Mouse (Mus musculus) midbrain, embryonic 14.5 days (tissue): ENCODE measurements at regions not wholly inside any gene's neighbourhood (a gene's known extent, or its start where the extent isn't known, plus 50 kb on each side); places are given as distances from the start of the nearest gene placed in this dataset.
A peak's percentile ranks its signal among the peaks of the same experiment; 100 is the strongest.

Experiments
- ATAC-seq: fragments of 200-750 bp; cut with Nextera tagmentation; 2 replicates; pipeline ENCODE4 v1.8.0; 2017; ENCODE audit warnings: moderate number of reproducible peaks, moderate library complexity; ENCODE audit not compliant: low FRiP score, low TSS enrichment
- DNase-seq: peaks from one replicate; pipeline ENCODE4 v3.0.0-alpha.2; 2015
- H3K27ac ChIP-seq: fragments of 300-500 bp; sonication (generic); replicated peaks from 2 replicates; pipeline ENCODE4 v1.5.1; 2014; ENCODE audit warnings: mild to moderate bottlenecking, low read depth, low read length, moderate library complexity
- H3K27me3 ChIP-seq: fragments of 300-500 bp; sonication (generic); 2 replicates; pipeline ENCODE4 v1.6.1; 2014; ENCODE audit warnings: low read length, control low read depth, mixed read lengths; ENCODE audit not compliant: control insufficient read depth, insufficient read depth
- H3K36me3 ChIP-seq: fragments of 300-500 bp; sonication (generic); 2 replicates; pipeline ENCODE4 v1.6.1; 2014; ENCODE audit warnings: low read length, control low read depth; ENCODE audit not compliant: control insufficient read depth, insufficient read depth
- H3K4me1 ChIP-seq: fragments of 300-500 bp; sonication (generic); 2 replicates; pipeline ENCODE4 v1.6.1; 2014; ENCODE audit warnings: mild to moderate bottlenecking, antibody characterized with exemption, low read length, control low read depth; ENCODE audit not compliant: control insufficient read depth, insufficient read depth
- H3K4me2 ChIP-seq: fragments of 300-500 bp; sonication (generic); 2 replicates; pipeline ENCODE4 v1.6.1; 2014; ENCODE audit warnings: mild to moderate bottlenecking, low read length, moderate library complexity
- H3K4me3 ChIP-seq: fragments of 300-500 bp; sonication (generic); replicated peaks from 2 replicates; pipeline ENCODE4 v1.5.1; 2014; ENCODE audit warnings: low read depth, low read length
- H3K9ac ChIP-seq: fragments of 300-500 bp; sonication (generic); replicated peaks from 2 replicates; pipeline ENCODE4 v1.6.1; 2014; ENCODE audit warnings: mild to moderate bottlenecking, low read length, moderate library complexity
- H3K9me3 ChIP-seq: fragments of 300-500 bp; sonication (generic); 2 replicates; pipeline ENCODE4 v1.6.1; 2016; ENCODE audit warnings: low read length, control low read depth, mixed read lengths; ENCODE audit not compliant: control insufficient read depth
- WGBS: fragments of 180-500 bp; shearing (Covaris S2); extraction: QIAGEN DNeasy Blood & Tissue Kit; methylation state at CpG from one replicate; pipeline ENCODE4 v1.1.7; 2014; 5-methylcytosine and 5-hydroxymethylcytosine counted together

DNA sequence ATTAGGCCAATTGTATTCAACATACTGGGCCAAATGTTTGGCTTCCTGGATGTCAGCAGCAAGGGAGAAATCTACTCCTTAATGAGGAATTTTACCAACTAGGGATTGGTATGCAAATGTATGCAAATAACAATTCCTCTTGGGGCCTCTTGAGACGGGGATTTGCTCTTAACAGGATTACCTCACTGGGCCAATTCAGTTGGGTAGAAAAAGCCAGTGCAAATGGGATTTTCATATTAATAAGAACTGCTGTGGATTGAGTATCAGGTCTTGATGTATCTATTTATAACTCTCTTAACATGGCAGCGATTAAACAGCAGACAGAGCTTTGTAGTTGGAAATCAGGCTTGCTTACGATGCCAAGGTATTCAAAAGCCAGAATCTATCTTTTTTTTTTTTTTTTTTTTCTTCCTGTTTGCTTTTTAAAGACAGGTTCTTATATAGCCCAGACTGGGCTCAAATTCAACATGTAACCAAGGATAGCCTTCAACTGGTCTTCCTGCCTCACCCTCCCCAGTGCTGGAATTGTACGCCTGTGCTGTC lies 95.7 kb upstream of the Fam174b start:
- DNase-seq (peak; percentile 87), ATAC-seq (peak; percentile 62)
- no peak overlapping the region for H3K27ac ChIP-seq
- peaks cover 5% of the 10 kb centered on the region; the same call in 1 of the 2 replicates for H3K4me1 ChIP-seq
- WGBS: 9% methylated on average over 4 of the region's 4 CpGs
- H3K4me3 ChIP-seq: no peak overlapping the region
- no peak overlapping the region for H3K9ac ChIP-seq
- no peaks in the 10 kb centered on the region for H3K36me3 ChIP-seq
- no peaks in the 10 kb centered on the region for H3K9me3 ChIP-seq
- 0 out of 2 replicates have a peak overlapping the region, but pooled peaks have one; percentile 2 for H3K4me2 ChIP-seq
- peaks cover 15% of the 10 kb centered on the region for H3K27me3 ChIP-seq

DNA sequence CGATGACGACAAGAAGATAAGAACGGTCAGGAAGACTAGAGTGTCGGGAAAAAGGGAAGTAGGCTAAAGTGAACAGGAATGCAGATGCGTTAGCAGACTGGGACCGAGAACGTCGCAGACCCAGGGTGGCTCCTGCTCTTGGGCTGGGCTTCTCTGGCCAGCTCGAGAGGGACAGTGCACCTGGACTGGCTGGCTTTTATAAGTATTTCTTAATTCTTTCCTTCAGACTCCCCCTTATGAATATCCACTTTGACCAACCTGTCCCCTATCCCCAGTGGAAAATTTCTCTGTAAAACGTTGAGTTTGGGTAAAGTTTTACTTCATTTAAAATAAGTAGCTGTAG lies 96.1 kb upstream of the Fam174b start:
- no peaks in the 10 kb centered on the region for H3K36me3 ChIP-seq
- no peaks in the 10 kb centered on the region for H3K9me3 ChIP-seq
- no peak overlapping the region for H3K27ac ChIP-seq
- H3K4me2 ChIP-seq: no peak overlapping the region
- H3K4me3 ChIP-seq: no peak overlapping the region
- DNase-seq (no peak), ATAC-seq (no peak)
- no peak overlapping the region for H3K9ac ChIP-seq
- peaks cover 16% of the 10 kb centered on the region for H3K27me3 ChIP-seq
- H3K4me1 ChIP-seq: peaks cover 5% of the 10 kb centered on the region; the same call in 1 of the 2 replicates
- whole genome bisulfite sequencing: 43% methylated on average over 10 of the region's 10 CpGs

DNA sequence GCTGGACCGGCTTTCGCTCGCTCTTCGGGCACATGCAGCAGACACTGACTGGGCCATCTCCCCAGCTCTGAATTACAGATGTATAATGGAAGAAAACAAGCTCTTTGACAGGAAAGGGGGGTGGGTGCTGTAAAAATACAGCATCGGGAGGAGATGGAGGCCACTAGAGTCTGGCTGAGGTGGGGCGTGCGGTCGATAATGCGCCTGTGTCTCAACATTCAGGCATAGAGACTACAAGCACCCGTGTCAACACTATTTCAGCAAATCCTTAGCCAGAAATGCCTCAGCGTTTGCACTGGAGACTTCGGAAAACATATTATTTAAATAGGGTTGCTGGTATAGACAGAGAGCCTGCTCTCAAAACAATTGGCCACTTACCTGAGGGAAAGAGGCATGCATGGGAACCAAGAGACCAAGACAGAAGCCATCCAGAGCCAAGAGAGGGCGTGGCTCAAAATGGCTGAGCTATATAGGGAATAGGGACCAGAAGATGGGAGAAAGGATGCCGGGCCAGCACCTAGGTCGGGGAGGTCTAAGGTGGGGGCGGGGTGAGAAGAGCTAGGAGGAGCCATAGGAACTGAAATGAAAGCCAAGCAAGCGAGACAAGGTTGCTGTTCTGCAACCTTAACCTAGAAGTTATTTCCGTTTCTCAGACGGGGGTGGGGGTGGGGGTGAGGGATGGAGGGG lies 96.7 kb upstream of the Fam174b start:
- no peak for DNase-seq
- no peak overlapping the region for H3K4me3 ChIP-seq
- peaks cover 5% of the 10 kb centered on the region; the same call in 1 of the 2 replicates for H3K4me1 ChIP-seq
- peaks cover 16% of the 10 kb centered on the region for H3K27me3 ChIP-seq
- H3K27ac ChIP-seq: no peak overlapping the region
- 78% methylated on average over 19 of the region's 19 CpGs for WGBS
- H3K9ac ChIP-seq: no peak overlapping the region
- H3K4me2 ChIP-seq: no peak overlapping the region
- no peaks in the 10 kb centered on the region for H3K9me3 ChIP-seq
- no peaks in the 10 kb centered on the region for H3K36me3 ChIP-seq
- no peak for ATAC-seq

DNA sequence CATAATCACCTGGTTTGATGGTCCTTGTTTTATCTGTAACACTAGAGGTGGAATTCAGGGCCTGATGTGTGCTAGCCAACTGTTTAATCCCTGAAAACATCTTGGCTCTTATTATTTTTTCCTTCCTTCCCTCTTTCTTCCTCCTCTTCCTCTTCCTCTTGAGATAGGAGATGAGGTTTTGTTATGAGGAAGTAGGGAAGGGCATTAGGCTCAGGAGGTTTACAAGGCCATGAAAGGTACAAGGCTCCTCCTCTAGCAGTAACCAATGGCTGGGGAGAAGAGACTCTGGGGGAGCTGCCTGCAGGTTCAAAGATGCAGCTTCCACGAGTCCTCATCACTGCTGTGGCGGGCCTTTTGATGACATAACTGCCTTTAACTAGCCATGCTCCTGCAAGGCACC lies 98.6 kb upstream of the Chd2 start:
- H3K9me3 ChIP-seq: no peaks in the 10 kb centered on the region
- no peak for DNase-seq
- 69% methylated on average over 2 of the region's 2 CpGs for WGBS
- peaks cover 14% of the 10 kb centered on the region for H3K4me1 ChIP-seq
- ATAC-seq: no peak
- no peak overlapping the region for H3K4me2 ChIP-seq
- H3K36me3 ChIP-seq: no peaks in the 10 kb centered on the region
- H3K9ac ChIP-seq: no peak overlapping the region
- peaks cover 23% of the 10 kb centered on the region for H3K27me3 ChIP-seq
- H3K27ac ChIP-seq: no peak overlapping the region
- no peak overlapping the region for H3K4me3 ChIP-seq

DNA sequence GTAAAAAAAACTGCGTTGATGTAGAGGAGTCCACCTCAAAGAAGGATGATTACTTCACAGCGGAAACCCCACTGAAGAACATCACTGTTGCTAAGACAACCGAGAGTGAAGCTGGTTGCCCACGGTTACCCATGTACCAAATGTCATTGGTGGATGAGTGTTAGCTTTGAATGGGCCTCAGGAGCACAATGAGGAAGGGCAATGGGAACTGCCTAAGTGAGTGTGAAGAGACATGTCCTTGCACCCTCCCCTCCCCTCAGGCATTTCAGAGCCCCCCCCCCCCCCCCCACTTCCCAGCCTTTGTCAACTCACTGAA lies 96.1 kb upstream of the Chd2 start:
- H3K9me3 ChIP-seq: no peaks in the 10 kb centered on the region
- H3K27ac ChIP-seq: no peak overlapping the region
- DNase-seq (peak; percentile 82), ATAC-seq (peak; percentile 81; the same call in 1 of the 2 replicates)
- peaks cover 8% of the 10 kb centered on the region; the same call in 1 of the 2 replicates for H3K4me1 ChIP-seq
- no peak overlapping the region for H3K4me3 ChIP-seq
- no peak overlapping the region for H3K4me2 ChIP-seq
- WGBS: 2% methylated on average over 4 of the region's 4 CpGs
- no peaks in the 10 kb centered on the region for H3K36me3 ChIP-seq
- H3K27me3 ChIP-seq: peaks cover 23% of the 10 kb centered on the region
- no peak overlapping the region for H3K9ac ChIP-seq

DNA sequence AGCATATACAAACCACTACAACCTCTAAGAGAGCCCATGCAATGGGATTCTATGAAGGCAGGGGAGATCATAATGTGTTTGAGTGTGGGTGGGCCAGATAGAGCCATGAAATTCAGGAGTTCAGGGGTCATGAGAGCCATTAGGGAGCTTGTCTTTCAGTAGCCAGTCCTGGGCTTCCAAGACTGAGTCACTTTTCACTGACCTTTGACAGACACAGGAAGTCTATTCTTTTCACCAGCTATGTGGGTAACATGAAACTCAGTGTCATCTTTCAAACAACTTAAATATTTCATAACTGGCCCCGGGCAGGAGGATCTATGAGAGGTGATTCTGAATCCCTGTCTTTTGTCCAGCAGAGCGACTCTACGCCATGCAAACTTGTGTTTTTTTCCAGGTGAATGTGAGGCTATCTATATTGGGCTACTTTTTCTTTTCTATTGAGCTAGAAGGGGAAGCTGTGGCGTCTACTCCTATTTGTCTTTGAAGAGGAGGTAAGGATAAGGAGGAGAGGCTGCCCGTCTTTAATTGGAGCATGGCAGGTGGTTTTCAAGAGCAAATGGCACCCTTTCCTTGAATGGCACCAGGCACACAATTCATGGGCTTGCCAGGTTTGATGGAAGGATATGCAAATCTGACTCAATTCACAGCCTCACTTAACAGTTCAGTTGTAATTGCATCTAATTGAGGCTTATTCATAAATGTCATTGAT lies 95.6 kb upstream of the Chd2 start:
- H3K4me2 ChIP-seq: no peak overlapping the region
- DNase-seq (no peak), ATAC-seq (peak; percentile 24; the same call in 1 of the 2 replicates)
- 53% methylated on average over 5 of the region's 5 CpGs for WGBS
- H3K9me3 ChIP-seq: no peaks in the 10 kb centered on the region
- no peak overlapping the region for H3K9ac ChIP-seq
- peaks cover 23% of the 10 kb centered on the region for H3K27me3 ChIP-seq
- H3K4me1 ChIP-seq: peaks cover 8% of the 10 kb centered on the region; the same call in 1 of the 2 replicates
- no peaks in the 10 kb centered on the region for H3K36me3 ChIP-seq
- no peak overlapping the region for H3K4me3 ChIP-seq
- H3K27ac ChIP-seq: no peak overlapping the region; the same call in 1 of the 2 replicates

DNA sequence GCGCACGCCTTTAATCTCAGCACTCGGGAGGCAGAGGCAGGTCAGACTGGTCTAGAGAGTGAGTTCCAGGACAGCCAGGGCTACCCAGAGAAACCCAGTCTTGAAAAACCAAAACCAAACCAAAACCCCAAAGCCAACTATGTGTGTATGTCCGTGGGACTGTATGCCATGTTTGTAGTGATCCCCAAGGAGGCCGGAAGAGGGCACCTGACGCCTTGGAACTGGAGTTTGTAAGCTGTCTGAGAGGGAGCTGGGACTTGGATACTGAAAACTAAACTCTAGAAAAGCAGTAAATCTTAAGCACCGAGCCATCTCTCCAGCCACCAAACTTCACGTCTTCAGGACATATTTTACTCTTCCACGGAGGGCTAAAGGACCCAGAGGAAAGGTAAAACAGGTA lies 93.8 kb upstream of the Chd2 start:
- WGBS: 96% methylated on average over 9 of the region's 9 CpGs
- Histone ChIP-seq H3K4me3 (no peak overlapping the region), H3K27ac (no peak overlapping the region), H3K36me3 (no peaks in the 10 kb centered on the region), H3K4me2 (no peak overlapping the region), H3K9ac (no peak overlapping the region), H3K27me3 (peaks cover 17% of the 10 kb centered on the region), H3K4me1 (peaks cover 13% of the 10 kb centered on the region; the same call in 1 of the 2 replicates), H3K9me3 (no peaks in the 10 kb centered on the region)
- no peak for ATAC-seq
- DNase-seq: no peak

DNA sequence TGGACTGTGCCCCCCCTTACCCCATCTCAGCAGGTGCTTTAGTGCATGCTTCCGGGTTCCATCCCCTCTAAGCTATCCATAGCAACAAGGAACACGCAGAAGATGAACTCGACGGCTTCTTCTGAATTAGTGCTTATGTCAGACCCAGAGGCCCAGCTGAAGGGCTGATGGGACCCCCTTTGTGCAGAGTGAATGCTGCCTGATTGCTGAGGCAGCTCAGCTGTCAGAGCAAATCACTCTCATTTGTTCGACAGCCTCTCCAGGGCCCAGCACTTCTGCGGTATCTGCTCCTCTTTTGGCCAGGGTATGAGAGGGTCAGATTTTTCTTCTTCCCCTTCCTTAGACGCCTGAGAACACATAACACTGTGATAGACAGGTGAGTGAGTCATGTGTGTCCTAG lies 89.2 kb upstream of the Chd2 start:
- Histone ChIP-seq H3K27me3 (peaks cover 3% of the 10 kb centered on the region; the same call in 1 of the 2 replicates), H3K27ac (peak overlapping the region; percentile 37; the same call in 1 of the 2 replicates)
- DNase-seq: peak; percentile 69

More for the DNA sequence above, 89.2 kb upstream of the Chd2 start:
- peak; percentile 43; the same call in 1 of the 2 replicates for ATAC-seq
- H3K9me3 ChIP-seq: no peaks in the 10 kb centered on the region
- 4% methylated on average over 7 of the region's 7 CpGs for WGBS
- no peak overlapping the region for H3K4me2 ChIP-seq
- no peaks in the 10 kb centered on the region for H3K36me3 ChIP-seq
- H3K9ac ChIP-seq: no peak overlapping the region
- H3K4me3 ChIP-seq: no peak overlapping the region
- H3K4me1 ChIP-seq: 0 out of 2 replicates have a peak, but pooled peaks cover 5% of the 10 kb centered on the region
